In genomic region chr6:4746036-4746695, GRCm38 (mm10) we compare ENCODE assay signal across 9 mouse cellular contexts. TPM values are rescaled to one million over a fixed set of nuclear protein-coding genes. Genes with fewer than 3 reads are reported as not detected.
A peak's percentile ranks its signal among the peaks of the same experiment; 100 is the strongest.
DNase-seq lines count a peak whose midpoint lies in the region; ATAC-seq and TF ChIP-seq lines count a peak whose summit lies in the region.
"Had no signal": no experiment of that assay in that cellular context is flagged by ENCODE, and none has a peak within 500 bp of the region (broad histone marks: within the 10 kb centered on the region; RNA-seq: fewer than 3 reads in every experiment).

No protein-coding gene starts in this region.

- no peaks in the 10 kb centered on the region; the same call in 1 of the 2 replicates for H3K27me3 ChIP-seq in kidney, adult 2 months (replicated peaks; ENCODE audit: control insufficient read depth, insufficient read depth, low read length)
- H3K27me3 ChIP-seq in forebrain, embryonic 15.5 days = no peaks in the 10 kb centered on the region
- H3K27me3 ChIP-seq in limb, embryonic 11.5 days (ENCODE audit: control insufficient read depth, insufficient read depth, low read length) = no peaks in the 10 kb centered on the region
- no peaks in the 10 kb centered on the region for H3K27me3 ChIP-seq in neural tube, embryonic 11.5 days (ENCODE audit: control insufficient read depth, insufficient read depth, low read length)

- no peak overlapping the region for H3K27ac ChIP-seq in kidney, adult 2 months (ENCODE audit: insufficient read depth, low read depth, low read length)
- peak overlapping the region; percentile 77 for H3K27ac ChIP-seq in forebrain, embryonic 15.5 days (replicated peaks)
- H3K27ac ChIP-seq in limb, embryonic 11.5 days (replicated peaks; ENCODE audit: low read depth, low read length) = peak overlapping the region; percentile 78; the same call in 1 of the 2 replicates
- peak overlapping the region; percentile 77 for H3K27ac ChIP-seq in neural tube, embryonic 11.5 days (ENCODE audit: low read depth, low read length)

- H3K4me1 ChIP-seq in kidney, adult 2 months (ENCODE audit: control insufficient read depth, insufficient read depth, low read length) = no peaks in the 10 kb centered on the region
- H3K4me1 ChIP-seq in forebrain, embryonic 15.5 days = peaks cover 21% of the 10 kb centered on the region
- peaks cover 6% of the 10 kb centered on the region for H3K4me1 ChIP-seq in limb, embryonic 11.5 days (ENCODE audit: control insufficient read depth, insufficient read depth, low read length)
- H3K4me1 ChIP-seq in neural tube, embryonic 11.5 days (ENCODE audit: control insufficient read depth, insufficient read depth, low read length) = no peaks in the 10 kb centered on the region

- H3K9ac ChIP-seq in forebrain, embryonic 15.5 days (replicated peaks) = peak overlapping the region; percentile 82
- H3K9ac ChIP-seq in limb, embryonic 11.5 days (ENCODE audit: low read length) = peak overlapping the region; percentile 66
- H3K9ac ChIP-seq in neural tube, embryonic 11.5 days (ENCODE audit: low read length) = peak overlapping the region; percentile 76

- 56% methylated on average over 22 of the region's 22 CpGs for WGBS in kidney, adult 2 months
- WGBS in forebrain, embryonic 15.5 days = 42% methylated on average over 21 of the region's 22 CpGs
- 39% methylated on average over 22 of the region's 22 CpGs for WGBS in limb, embryonic 11.5 days
- WGBS in neural tube, embryonic 11.5 days = 51% methylated on average over 22 of the region's 22 CpGs

- TF ChIP-seq CTCF in kidney, adult 2 months (conservative IDR thresholded peaks at IDR 0.05; ENCODE audit: insufficient read depth, insufficient read length, low read depth, low read length) = no peak

- ATAC-seq in forebrain, embryonic 15.5 days (replicated peaks) = no peak
- ATAC-seq in limb, embryonic 11.5 days (ENCODE audit: insufficient number of reproducible peaks, low FRiP score, low TSS enrichment, low read depth) = no peak
- ATAC-seq in neural tube, embryonic 11.5 days (ENCODE audit: insufficient read depth, low FRiP score, low TSS enrichment) = no peak
- no peak for ATAC-seq in inflammation-experienced regulatory T-cells, adult 6 months

- no peaks in the 10 kb centered on the region for H3K9me3 ChIP-seq in forebrain, embryonic 15.5 days
- peaks cover 5% of the 10 kb centered on the region; the same call in 1 of the 2 replicates for H3K9me3 ChIP-seq in limb, embryonic 11.5 days (ENCODE audit: control insufficient read depth, low read length)
- peaks cover 7% of the 10 kb centered on the region; the same call in 1 of the 2 replicates for H3K9me3 ChIP-seq in neural tube, embryonic 11.5 days (ENCODE audit: control insufficient read depth, low read length)

- peak overlapping the region; percentile 45 for H3K4me3 ChIP-seq in kidney, adult 2 months (ENCODE audit: insufficient read depth, low read depth, low read length)
- H3K4me3 ChIP-seq in forebrain, embryonic 15.5 days = peak overlapping the region; percentile 52
- H3K4me3 ChIP-seq in limb, embryonic 11.5 days (ENCODE audit: low read depth, low read length) = peak overlapping the region; percentile 40
- H3K4me3 ChIP-seq in neural tube, embryonic 11.5 days (ENCODE audit: low read depth, low read length) = peak overlapping the region; percentile 54

- DNase-seq in kidney, adult 2 months = no peak
- no peak for DNase-seq in kidney, adult 9 months
- DNase-seq in brain, adult 2 months (ENCODE audit: low read depth, low spot score) = peak; percentile 12
- peak; percentile 65 for DNase-seq in limb, embryonic 11.5 days (ENCODE audit: low spot score)
- DNase-seq in neural tube, embryonic 11.5 days (ENCODE audit: low spot score) = peak; percentile 33
- DNase-seq in gastrocnemius, adult 8-10 months (ENCODE audit: low spot score in 2 of 2) = no peak

- no peak for TF ChIP-seq POLR2A in kidney, adult 2 months (IDR thresholded peaks at IDR 0.05; ENCODE audit: low read depth, low read length)

- H3K36me3 ChIP-seq in kidney, adult 2 months (ENCODE audit: control insufficient read depth, insufficient read depth, low read length) = no peaks in the 10 kb centered on the region
- H3K36me3 ChIP-seq in forebrain, embryonic 15.5 days = no peaks in the 10 kb centered on the region
- no peaks in the 10 kb centered on the region for H3K36me3 ChIP-seq in limb, embryonic 11.5 days (ENCODE audit: control insufficient read depth, insufficient read depth, low read length)
- H3K36me3 ChIP-seq in neural tube, embryonic 11.5 days (ENCODE audit: control insufficient read depth, insufficient read depth, low read length) = no peaks in the 10 kb centered on the region

- peak overlapping the region; percentile 54 for H3K4me2 ChIP-seq in forebrain, embryonic 15.5 days (replicated peaks)
- peak overlapping the region; percentile 44 for H3K4me2 ChIP-seq in limb, embryonic 11.5 days (ENCODE audit: low read depth, severe bottlenecking)
- peak overlapping the region; percentile 63 for H3K4me2 ChIP-seq in neural tube, embryonic 11.5 days (ENCODE audit: low read depth)

RNA-seq across cellular contexts. Expression of gene Sgce, which starts 0.8 kb away (rescaled TPM):
- polyA plus RNA-seq in kidney, adult 2 months (2012; rRNA removed) = 7.0 and 8.0 TPM in 2 replicates
- polyA plus RNA-seq in forebrain, embryonic 15.5 days (2015; fragmentation: Nextera tagmentation; extraction: Ambion mirVana) = 50.6 and 50.9 TPM in 2 replicates
- 49.3 and 53.4 TPM in 2 replicates for polyA plus RNA-seq in limb, embryonic 11.5 days (2014; fragmentation: Nextera tagmentation; extraction: Ambion mirVana)
- 55.1 and 57.6 TPM in 2 replicates for polyA plus RNA-seq in neural tube, embryonic 11.5 days (2014; fragmentation: Nextera tagmentation; extraction: Ambion mirVana)
- under 1 TPM in 1 of 3 experiments, not detected in 2; 0.34 TPM for polyA plus RNA-seq in inflammation-experienced regulatory T-cells, adult 6 months (2017; shearing (Covaris generic))
- total RNA-seq in gastrocnemius, adult 8-10 months (2022) = 1 to 10 TPM; 5.1 to 8.5 (median 6.9) TPM
- total RNA-seq: MEL had no signal

RNA-seq across cellular contexts. Expression of gene Peg10, which starts 0.9 kb away (rescaled TPM):
- polyA plus RNA-seq in kidney, adult 2 months (2012; rRNA removed) = 0.27 and 0.77 TPM in 2 replicates
- polyA plus RNA-seq in forebrain, embryonic 15.5 days (2015; fragmentation: Nextera tagmentation; extraction: Ambion mirVana) = 4.0 and 5.0 TPM in 2 replicates
- 38.9 and 40.0 TPM in 2 replicates for polyA plus RNA-seq in limb, embryonic 11.5 days (2014; fragmentation: Nextera tagmentation; extraction: Ambion mirVana)
- polyA plus RNA-seq in neural tube, embryonic 11.5 days (2014; fragmentation: Nextera tagmentation; extraction: Ambion mirVana) = 14.8 and 15.4 TPM in 2 replicates
- not detected for polyA plus RNA-seq in inflammation-experienced regulatory T-cells, adult 6 months (2017; shearing (Covaris generic))
- 1 to 10 TPM in 2 of 4 experiments, under 1 TPM in 2; 0.94 to 1.2 (median 1.0) TPM for total RNA-seq in gastrocnemius, adult 8-10 months (2022)
- total RNA-seq: MEL had no signal

Comparison
In these comparisons a context has a peak if more than half of its experiments do, and no peak if none do; other contexts are left out.
1. DNase-seq: peak in brain, adult 2 months (single experiment), limb, embryonic 11.5 days (single experiment) and neural tube, embryonic 11.5 days (single experiment); none in kidney, adult 2 months (single experiment), kidney, adult 9 months (single experiment) and gastrocnemius, adult 8-10 months (0 of 2).
2. Peak in every context shown above with its lines, with median percentiles within 50 percentile points of each other: H3K4me3 ChIP-seq, H3K4me2 ChIP-seq and H3K9ac ChIP-seq.